In the genomic region with DNA sequence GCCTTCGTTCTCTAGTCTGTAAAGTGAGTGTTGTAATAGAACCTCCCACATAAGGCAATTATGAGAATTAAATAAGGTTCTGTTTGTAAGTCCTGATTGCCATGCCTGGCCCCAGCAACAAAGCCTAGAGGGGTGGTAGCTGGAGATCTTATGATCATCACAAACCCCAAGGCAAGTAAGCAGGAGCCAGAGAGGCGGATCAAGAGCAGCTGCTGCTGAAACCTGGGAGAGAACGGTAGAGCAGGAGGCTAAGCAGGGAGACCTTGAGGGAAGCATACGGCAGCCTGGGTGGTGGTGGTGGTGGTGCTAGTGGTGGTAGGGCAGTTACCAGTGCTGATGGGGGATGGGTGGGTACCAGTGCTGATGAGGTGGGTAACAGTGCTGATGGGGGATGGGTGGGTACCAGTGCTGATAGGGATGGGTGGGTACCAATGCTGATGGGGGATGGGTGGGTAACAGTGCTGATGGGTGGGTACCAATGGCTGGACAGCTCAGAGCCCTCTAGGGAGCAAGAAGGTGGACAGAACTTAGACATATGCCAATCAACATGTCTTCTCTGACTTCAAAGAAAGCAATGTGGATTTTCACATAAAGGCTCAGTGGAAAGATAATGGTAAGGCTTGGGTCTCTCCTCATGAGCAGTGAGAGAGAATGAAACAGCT, we compare ENCODE assay signal across 23 mouse cellular contexts. TPM values are rescaled to one million over a fixed set of nuclear protein-coding genes. Genes with fewer than 3 reads are reported as not detected.
DNase-seq lines count a peak whose midpoint lies in the region; ATAC-seq and TF ChIP-seq lines count a peak whose summit lies in the region.
"Had no signal": no experiment of that assay in that cellular context is flagged by ENCODE, and none has a peak within 500 bp of the region (broad histone marks: within the 10 kb centered on the region; RNA-seq: fewer than 3 reads in every experiment).

No protein-coding gene starts in this region.

- H3K4me1 ChIP-seq in midbrain, embryonic 13.5 days (replicated peaks): peaks cover 7% of the 10 kb centered on the region; the same call in 1 of the 2 replicates
- no peaks in the 10 kb centered on the region for H3K4me1 ChIP-seq in midbrain, embryonic 14.5 days (ENCODE audit: control insufficient read depth, insufficient read depth, low read length)
- H3K4me1 ChIP-seq in erythroblast, embryonic 14.5 days (ENCODE audit: control insufficient read depth): peaks cover 64% of the 10 kb centered on the region
- H3K4me1 ChIP-seq in liver, embryonic 15.5 days (replicated peaks): peaks cover 64% of the 10 kb centered on the region
- no peaks in the 10 kb centered on the region for H3K4me1 ChIP-seq in lung, postnatal 0 days (ENCODE audit: insufficient read depth, low read depth, low read length)
- H3K4me1 ChIP-seq: embryonic facial prominence, embryonic 12.5 days; limb, embryonic 10.5 days had no signal

- 0 out of 2 replicates have a peak, but pooled peaks have one; percentile 31 for ATAC-seq in midbrain, embryonic 13.5 days
- ATAC-seq in midbrain, embryonic 14.5 days (ENCODE audit: low FRiP score, low TSS enrichment): no peak
- ATAC-seq in liver, embryonic 15.5 days (ENCODE audit: insufficient read depth): peak; percentile 14; the same call in 1 of the 2 replicates
- no peak for ATAC-seq in lung, postnatal 0 days
- ATAC-seq: Patski had no signal

- peak; percentile 85 for DNase-seq in heart, adult 11 months
- DNase-seq in heart, adult 8-10 months (ENCODE audit: low spot score): no peak
- no peak for DNase-seq in midbrain, embryonic 14.5 days
- no peak for DNase-seq in lung, postnatal 0 days (ENCODE audit: low spot score)
- DNase-seq: gastrocnemius, adult 2 months had no signal

- 87% methylated on average over 4 of the region's 4 CpGs for WGBS in midbrain, embryonic 13.5 days
- WGBS in midbrain, embryonic 14.5 days: 88% methylated on average over 4 of the region's 4 CpGs
- 72% methylated on average over 4 of the region's 4 CpGs for WGBS in liver, embryonic 15.5 days (ENCODE audit: insufficient replicate concordance)
- 83% methylated on average over 4 of the region's 4 CpGs for WGBS in lung, postnatal 0 days

- no peak overlapping the region for H3K27ac ChIP-seq in midbrain, embryonic 13.5 days
- H3K27ac ChIP-seq in midbrain, embryonic 14.5 days (replicated peaks; ENCODE audit: low read depth, low read length): no peak overlapping the region
- peak overlapping the region; percentile 96 for H3K27ac ChIP-seq in liver, embryonic 15.5 days (replicated peaks)
- no peak overlapping the region for H3K27ac ChIP-seq in lung, postnatal 0 days (ENCODE audit: low read length)
- H3K27ac ChIP-seq: embryonic facial prominence, embryonic 12.5 days; gastrocnemius, adult 2 months; heart, adult 2 months; limb, embryonic 10.5 days; macrophage had no signal

- no peaks in the 10 kb centered on the region for H3K36me3 ChIP-seq in midbrain, embryonic 13.5 days
- H3K36me3 ChIP-seq in midbrain, embryonic 14.5 days (ENCODE audit: control insufficient read depth, insufficient read depth, low read length): no peaks in the 10 kb centered on the region
- no peaks in the 10 kb centered on the region for H3K36me3 ChIP-seq in erythroblast, embryonic 14.5 days (ENCODE audit: control insufficient read depth)
- H3K36me3 ChIP-seq in liver, embryonic 15.5 days (replicated peaks): no peaks in the 10 kb centered on the region
- no peaks in the 10 kb centered on the region for H3K36me3 ChIP-seq in lung, postnatal 0 days (ENCODE audit: insufficient read depth, low read length)
- H3K36me3 ChIP-seq: embryonic facial prominence, embryonic 12.5 days; limb, embryonic 10.5 days had no signal

- no peak for TF ChIP-seq CTCF in lung, postnatal 0 days (IDR thresholded peaks at IDR 0.05)

- no peaks in the 10 kb centered on the region for H3K9me3 ChIP-seq in midbrain, embryonic 13.5 days
- H3K9me3 ChIP-seq in midbrain, embryonic 14.5 days (ENCODE audit: control insufficient read depth, low read length): no peaks in the 10 kb centered on the region; the same call in 1 of the 2 replicates
- no peaks in the 10 kb centered on the region for H3K9me3 ChIP-seq in erythroblast, embryonic 14.5 days (ENCODE audit: control insufficient read depth, low read length)
- no peaks in the 10 kb centered on the region for H3K9me3 ChIP-seq in liver, embryonic 15.5 days (replicated peaks)
- H3K9me3 ChIP-seq in lung, postnatal 0 days (ENCODE audit: low read length): no peaks in the 10 kb centered on the region
- H3K9me3 ChIP-seq: embryonic facial prominence, embryonic 12.5 days; limb, embryonic 10.5 days had no signal

- H3K4me3 ChIP-seq in midbrain, embryonic 13.5 days (replicated peaks): no peak overlapping the region
- no peak overlapping the region for H3K4me3 ChIP-seq in midbrain, embryonic 14.5 days (replicated peaks; ENCODE audit: low read depth, low read length)
- peak overlapping the region; percentile 37 for H3K4me3 ChIP-seq in erythroblast, embryonic 14.5 days (replicated peaks)
- H3K4me3 ChIP-seq in liver, embryonic 15.5 days (replicated peaks): no peak overlapping the region
- no peak overlapping the region for H3K4me3 ChIP-seq in lung, postnatal 0 days (ENCODE audit: low read depth, low read length)
- H3K4me3 ChIP-seq: embryonic facial prominence, embryonic 12.5 days; gastrocnemius, adult 2 months; heart, adult 2 months; limb, embryonic 10.5 days had no signal

- no peak for TF ChIP-seq EP300 in lung, postnatal 0 days (IDR thresholded peaks at IDR 0.05)

- H3K4me2 ChIP-seq in midbrain, embryonic 13.5 days (replicated peaks): no peak overlapping the region
- no peak overlapping the region for H3K4me2 ChIP-seq in midbrain, embryonic 14.5 days (ENCODE audit: low read length)
- H3K4me2 ChIP-seq in liver, embryonic 15.5 days: peak overlapping the region; percentile 55
- no peak overlapping the region for H3K4me2 ChIP-seq in lung, postnatal 0 days (replicated peaks; ENCODE audit: low read depth, low read length)
- H3K4me2 ChIP-seq: embryonic facial prominence, embryonic 12.5 days had no signal

- H3K27me3 ChIP-seq in midbrain, embryonic 13.5 days: no peaks in the 10 kb centered on the region
- H3K27me3 ChIP-seq in midbrain, embryonic 14.5 days (ENCODE audit: control insufficient read depth, insufficient read depth, low read length): no peaks in the 10 kb centered on the region
- peaks cover 6% of the 10 kb centered on the region; the same call in 1 of the 2 replicates for H3K27me3 ChIP-seq in erythroblast, embryonic 14.5 days (ENCODE audit: control insufficient read depth)
- H3K27me3 ChIP-seq in liver, embryonic 15.5 days: no peaks in the 10 kb centered on the region
- no peaks in the 10 kb centered on the region for H3K27me3 ChIP-seq in lung, postnatal 0 days (replicated peaks; ENCODE audit: insufficient read depth, low read length)
- H3K27me3 ChIP-seq: embryonic facial prominence, embryonic 12.5 days; Patski had no signal

- no peak overlapping the region for H3K9ac ChIP-seq in midbrain, embryonic 13.5 days (replicated peaks)
- H3K9ac ChIP-seq in midbrain, embryonic 14.5 days (replicated peaks; ENCODE audit: low read length): no peak overlapping the region
- peak overlapping the region; percentile 32 for H3K9ac ChIP-seq in liver, embryonic 15.5 days
- H3K9ac ChIP-seq in lung, postnatal 0 days (replicated peaks; ENCODE audit: low read depth): no peak overlapping the region
- H3K9ac ChIP-seq: embryonic facial prominence, embryonic 12.5 days had no signal

RNA-seq across cellular contexts. Expression of gene Erv3, which starts 32.4 kb away (rescaled TPM):
- not detected for total RNA-seq in heart, adult 8-10 months (2022)
- not detected in 2 replicates for polyA plus RNA-seq in midbrain, embryonic 13.5 days (2015; fragmentation: Nextera tagmentation; extraction: Ambion mirVana)
- polyA plus RNA-seq in midbrain, embryonic 14.5 days (2014; fragmentation: Nextera tagmentation; extraction: Ambion mirVana): not detected in 2 replicates
- not detected in 2 replicates for polyA plus RNA-seq in erythroblast, embryonic 14.5 days (2012)
- polyA plus RNA-seq in liver, embryonic 15.5 days (2015; fragmentation: Nextera tagmentation; extraction: Ambion mirVana): not detected in 2 replicates
- not detected in 2 replicates for polyA plus RNA-seq in lung, postnatal 0 days (2015; fragmentation: Nextera tagmentation; extraction: Ambion mirVana)
- total RNA-seq: adrenal gland, postnatal 14 days; gastrocnemius, adult 2 months; heart, adult 2 months had no signal
- polyA plus RNA-seq: activated CD4-positive, CD25-positive, alpha-beta regulatory T cell, adult 4 months; C2C12; embryonic facial prominence, embryonic 12.5 days; heart, adult 2 months; heart, postnatal 0 days; hindbrain, embryonic 11.5 days; intestine, embryonic 14.5 days; kidney, embryonic 16.5 days; limb, embryonic 10.5 days; lung, adult 2 months; macrophage; Patski; spleen, adult 2 months; stomach, embryonic 16.5 days had no signal

Comparison
In these comparisons a context has a peak if more than half of its experiments do, and no peak if none do; other contexts are left out.
1. ATAC-seq: peak in midbrain, embryonic 13.5 days (single experiment) and liver, embryonic 15.5 days (single experiment); none in midbrain, embryonic 14.5 days (single experiment) and lung, postnatal 0 days (single experiment).